Mouse (Mus musculus) bone marrow, adult 2 months (tissue): ENCODE measurements around the gene Lrrc3b.

Experiments used
- CTCF ChIP-seq: fragments of 200-500 bp; IDR thresholded peaks from 2 replicates; pipeline ENCODE4 v1.5.1; 2011; ENCODE audit warnings: low read length, control low read depth; ENCODE audit not compliant: control insufficient read depth, insufficient read depth
- POLR2A ChIP-seq: fragments of 200-500 bp; IDR thresholded peaks from 2 replicates; pipeline ENCODE4 v1.6.1; 2011; ENCODE audit warnings: low read depth, mild to moderate bottlenecking, control low read depth, low read length, borderline replicate concordance; ENCODE audit not compliant: control insufficient read depth

DNA sequence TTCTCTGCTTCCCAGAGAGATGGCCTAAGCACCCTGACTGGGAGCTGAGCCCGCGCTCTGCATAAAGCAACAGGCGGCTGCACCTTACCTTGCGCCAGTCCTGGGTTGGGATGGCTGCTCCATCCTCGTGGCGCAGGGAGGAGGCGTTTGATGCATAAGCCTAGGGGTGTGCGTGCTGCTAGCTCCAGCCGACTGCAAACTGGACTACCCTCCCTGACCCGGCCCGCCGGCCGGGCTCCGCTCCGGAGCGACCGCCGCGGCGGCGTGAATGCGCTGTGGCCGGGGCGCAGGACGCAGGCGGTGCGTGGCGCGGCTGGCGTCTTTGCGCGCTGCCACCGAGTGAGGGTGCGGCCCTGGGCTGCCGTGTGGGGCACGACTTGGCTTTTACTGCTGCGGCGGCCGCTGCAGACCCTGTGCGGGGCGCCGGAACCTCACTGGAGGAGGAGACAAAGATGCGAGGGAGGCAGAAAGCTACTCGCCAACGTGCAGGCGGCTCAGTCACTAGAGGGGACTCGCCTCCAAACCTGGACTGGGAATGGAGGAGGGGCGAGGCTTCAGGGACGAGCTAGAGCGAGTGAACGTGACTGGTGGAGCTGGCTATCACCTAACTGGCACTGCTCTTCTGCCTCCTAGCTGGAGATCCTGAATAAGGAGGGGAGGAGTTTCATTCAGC lies at the start of gene Lrrc3b:
- TF ChIP-seq CTCF (no peak), POLR2A (no peak)
